Mouse (Mus musculus): ENCODE data around the gene Tgds.
"Not testable (repeated sequence)": the region's sequence is repeated elsewhere in the genome, so short reads cannot be mapped to it uniquely, and the experiment has no call there.

The Tgds gene

DNA sequence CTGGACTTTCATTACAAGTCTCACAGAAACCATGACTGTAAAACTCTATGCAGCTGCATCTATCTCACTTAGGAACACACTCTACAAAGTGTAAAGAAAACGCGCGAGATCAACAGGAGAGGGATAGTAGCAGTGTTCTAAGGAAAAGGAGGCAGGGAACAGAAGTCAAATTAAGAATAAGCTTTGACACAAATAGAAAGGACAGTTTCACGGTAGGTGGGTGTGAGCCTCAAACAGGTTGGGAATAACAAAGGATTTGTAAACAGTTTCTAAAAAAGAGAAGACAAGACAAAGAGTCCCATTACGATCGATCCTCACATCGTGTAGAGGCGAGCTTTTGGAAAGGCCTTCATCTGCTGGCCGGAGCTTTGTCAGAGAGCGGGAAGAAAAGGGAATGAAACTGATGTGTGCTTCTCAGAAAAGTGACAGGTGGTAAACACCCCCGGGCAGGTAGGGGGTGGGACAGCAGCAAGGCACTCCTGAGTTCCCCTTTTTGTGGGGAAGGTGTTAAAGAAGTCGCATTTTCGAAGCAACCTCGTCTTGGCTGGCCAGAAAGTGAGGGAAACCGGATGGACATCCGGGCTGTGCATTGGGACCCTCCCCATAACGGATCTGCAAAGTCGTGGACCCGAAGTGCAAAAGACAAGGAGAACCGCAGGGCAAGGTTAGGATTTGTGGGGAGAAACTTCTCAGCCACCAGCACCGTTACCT, 469 bp downstream of the Tgds start:
- no peak for DNase-seq

DNA sequence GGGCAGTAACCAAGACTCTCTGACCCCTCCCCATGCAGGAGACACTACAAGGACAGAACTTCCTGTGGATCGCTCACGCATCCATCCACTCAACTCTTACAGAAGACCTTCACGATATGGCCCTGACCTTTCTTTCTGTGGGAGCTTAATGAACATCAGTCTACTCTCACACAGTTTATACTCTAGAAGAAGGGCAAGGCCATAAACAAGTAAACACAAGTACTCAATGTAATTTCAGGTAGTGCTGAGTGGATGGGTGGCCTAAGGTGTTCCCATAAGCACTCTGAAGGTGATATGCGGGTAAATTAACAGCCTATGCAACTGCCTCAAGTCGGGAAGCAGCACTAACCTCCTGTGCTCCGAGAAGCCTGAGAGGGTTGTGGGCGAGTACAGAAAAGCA, 1.1 kb downstream of the Tgds start:
- peak; percentile 74 for DNase-seq

DNA sequence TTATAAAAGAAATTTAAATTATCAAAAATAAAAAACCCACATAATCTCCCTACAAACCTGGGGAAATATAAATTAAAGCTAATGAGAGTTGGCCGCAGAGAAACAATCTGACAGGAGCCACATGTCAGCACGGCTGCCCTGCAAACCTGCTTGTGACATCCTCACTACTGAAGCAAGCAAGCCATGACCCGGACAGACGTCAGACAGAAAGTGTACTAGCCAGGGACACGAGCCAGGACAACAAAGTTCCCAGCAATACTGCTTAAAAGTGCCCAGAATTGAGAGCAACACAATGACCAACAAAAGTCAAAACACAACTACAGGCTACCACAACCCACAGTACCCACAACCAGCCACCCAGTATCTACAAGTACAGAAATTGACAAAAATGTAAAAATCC, 6.3 kb downstream of the Tgds start:
- DNase-seq: peak; percentile 18

DNA sequence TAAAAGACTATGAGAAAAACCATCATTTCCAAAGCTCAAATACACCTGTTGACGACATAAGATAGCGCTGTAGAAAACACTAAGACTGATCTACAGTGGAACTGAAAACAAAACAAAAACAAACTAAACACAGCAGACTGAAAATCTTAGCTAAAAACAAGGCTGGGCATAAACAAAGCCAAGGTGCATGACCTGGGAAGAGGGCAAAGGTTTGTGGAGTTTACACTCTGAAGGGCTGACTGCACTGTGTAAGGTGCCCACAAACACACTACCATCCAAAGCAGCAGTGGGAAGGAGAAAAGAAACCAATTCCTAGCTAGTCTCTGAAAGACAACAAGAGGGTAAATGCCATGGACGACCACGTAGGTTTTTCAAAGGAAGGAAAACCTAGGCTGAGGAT, 7.8 kb downstream of the Tgds start:
- DNase-seq: peak; percentile 15

DNA sequence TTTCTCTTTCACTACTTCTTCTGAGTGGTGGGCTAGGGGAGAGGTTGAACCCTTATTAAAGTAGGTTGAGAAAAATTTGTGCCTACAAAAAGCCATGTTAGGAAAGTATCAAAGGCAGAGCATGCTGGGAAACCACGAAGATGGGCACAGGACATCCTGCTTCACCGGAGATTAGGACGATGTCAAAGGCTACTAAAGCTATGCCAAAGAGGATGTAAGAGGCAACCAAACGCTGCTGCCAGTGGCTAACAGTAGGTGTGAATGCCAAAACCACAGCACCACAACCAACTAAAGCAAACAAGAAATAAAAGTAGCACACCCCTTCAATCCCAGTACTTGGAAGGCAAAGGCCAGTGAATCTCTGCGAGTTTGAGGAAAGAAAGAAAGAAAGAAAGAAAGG, 8.4 kb downstream of the Tgds start:
- DNase-seq: peak; percentile 39

DNA sequence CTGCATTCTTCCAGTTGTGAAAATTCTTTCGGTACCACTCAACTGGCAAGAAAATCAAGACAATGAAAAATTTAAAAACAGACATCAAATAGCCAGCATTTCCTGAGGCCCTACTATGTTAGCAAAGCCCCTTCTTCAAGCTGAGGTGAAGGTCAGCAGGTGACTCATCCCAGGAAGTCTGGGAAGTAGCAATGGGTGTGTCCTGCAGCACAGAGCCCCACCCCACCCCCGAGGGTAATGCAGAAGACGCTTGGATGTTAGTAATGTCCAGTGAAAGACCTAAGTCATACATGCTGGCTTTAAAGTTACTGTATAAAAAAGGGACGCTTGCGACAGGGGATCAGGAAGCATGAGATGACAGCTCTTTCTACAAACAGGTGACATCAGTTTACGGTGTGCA, 19.4 kb downstream of the Tgds start:
- DNase-seq: no peak

DNA sequence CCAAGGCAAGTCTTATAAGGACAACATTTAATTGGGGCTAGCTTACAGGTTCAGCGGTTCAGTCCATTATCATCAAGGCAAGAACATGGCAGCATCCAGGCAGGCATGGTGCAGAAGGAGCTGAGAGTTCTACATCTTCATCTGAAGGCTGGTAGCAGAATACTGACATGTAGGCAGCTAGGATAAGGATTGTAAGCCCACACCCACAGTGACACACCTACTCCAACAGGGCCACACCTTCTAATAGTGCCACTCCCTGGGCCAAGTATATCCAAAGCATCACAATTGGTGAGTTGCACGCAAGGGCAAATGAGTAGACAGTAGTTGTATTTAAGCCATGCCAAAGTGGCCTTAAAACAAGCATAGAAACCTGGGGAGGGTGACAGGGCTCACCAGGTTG, 25.1 kb downstream of the Tgds start:
- DNase-seq: not testable (repeated sequence)

DNA sequence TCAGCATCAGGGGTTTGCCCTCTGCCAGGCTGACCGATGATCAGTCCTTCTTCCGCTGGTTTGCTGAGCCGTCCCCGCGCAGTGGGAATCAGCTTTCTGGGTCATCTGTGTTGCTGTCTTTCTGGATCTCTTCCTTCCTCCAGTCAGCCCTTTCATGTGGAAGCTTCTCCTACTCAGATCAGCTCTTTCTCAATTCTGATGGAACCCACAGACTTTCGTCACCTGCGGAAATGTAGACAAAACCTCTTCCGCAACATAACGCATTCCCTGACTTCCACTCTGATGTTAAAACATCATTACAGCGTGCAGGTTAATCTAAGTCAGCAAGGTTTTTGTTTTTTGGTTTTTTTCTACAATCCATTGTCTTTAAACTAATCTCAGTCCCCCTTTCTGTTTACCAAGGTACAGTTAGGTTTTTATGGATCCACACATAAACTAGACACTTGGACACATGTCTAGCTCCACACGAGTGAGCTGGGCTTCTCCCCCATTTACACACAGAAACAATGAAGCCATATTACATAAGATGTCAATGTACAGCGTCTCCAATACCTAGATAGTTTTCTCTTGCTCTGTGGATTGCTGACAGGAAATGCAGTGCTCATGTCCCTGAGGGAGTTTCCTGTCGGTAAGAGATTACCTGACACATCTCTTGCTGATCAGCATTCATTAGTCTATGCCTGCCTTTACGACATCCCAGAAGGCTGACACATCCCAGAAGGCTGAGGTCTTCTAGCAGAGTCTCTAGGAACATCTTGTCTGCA, 31.1 kb downstream of the Tgds start:
- DNase-seq: no peak

- no peak for DNase-seq
These were observed 34.3 kb downstream of the Tgds start for GRCm38 (mm10) chr14:118098265-118098664.

DNA sequence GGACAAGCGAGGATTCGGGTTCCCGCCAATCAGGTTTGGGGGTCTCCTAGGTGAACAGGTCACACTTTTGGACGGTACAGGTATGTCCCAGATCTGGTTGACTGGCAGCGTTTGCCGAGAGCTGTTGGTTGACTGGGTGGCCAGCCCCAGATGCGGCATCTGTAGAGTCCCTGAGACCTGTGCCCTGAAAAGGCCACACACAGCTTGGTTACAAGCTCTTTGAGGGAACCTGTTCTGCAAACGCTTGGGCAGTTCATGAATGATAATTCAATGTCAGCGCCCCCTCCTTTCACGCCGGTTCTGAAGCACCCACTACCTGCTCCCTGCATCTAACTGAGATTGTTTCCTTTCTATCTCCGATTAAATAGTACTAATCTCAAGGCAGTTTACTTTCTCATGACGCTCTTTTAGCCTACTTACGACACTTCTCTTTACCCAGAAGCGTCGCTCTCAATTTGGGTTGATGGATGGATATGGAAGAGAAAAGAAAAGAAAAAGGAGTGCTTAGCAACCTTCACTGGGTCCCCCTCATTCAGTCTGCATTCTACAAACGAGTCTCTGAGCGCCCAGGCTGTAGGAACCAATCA, 42.7 kb downstream of the Tgds start:
- DNase-seq: no peak

DNA sequence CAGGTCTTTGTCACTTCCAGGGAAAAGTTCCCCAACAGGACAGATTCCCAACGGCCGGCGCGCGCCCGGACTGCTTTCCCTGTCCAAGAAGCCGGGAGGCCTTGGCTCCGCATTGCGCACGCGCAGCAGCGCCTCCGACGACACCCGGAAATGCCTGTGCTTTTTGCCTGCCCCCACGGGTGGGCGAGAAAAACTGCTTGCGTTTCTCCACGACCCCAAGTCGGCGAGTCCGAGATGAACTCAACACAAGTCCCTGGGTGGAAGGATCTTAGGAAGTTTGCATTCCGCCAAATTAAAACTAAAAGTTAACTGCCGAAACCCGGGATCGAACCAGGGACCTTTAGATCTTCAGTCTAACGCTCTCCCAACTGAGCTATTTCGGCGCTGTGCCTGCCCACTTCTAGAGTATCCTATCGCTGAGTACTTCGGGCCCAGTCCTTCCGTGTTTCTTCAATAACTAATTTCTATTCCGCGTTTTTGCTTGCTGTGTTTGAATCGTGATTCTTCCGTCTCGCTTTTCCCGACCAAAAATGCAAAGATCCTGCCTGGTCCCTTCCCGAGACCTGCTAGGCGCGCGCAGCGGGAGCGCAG, 43.2 kb downstream of the Tgds start:
- peak; percentile 99 for DNase-seq

- peak; percentile 71 for DNase-seq
These were observed 43.9 kb downstream of the Tgds start for GRCm38 (mm10) chr14:118088437-118089207.

- peak; percentile 53 for DNase-seq
These were observed 46.1 kb downstream of the Tgds start for GRCm38 (mm10) chr14:118086271-118087035.

DNA sequence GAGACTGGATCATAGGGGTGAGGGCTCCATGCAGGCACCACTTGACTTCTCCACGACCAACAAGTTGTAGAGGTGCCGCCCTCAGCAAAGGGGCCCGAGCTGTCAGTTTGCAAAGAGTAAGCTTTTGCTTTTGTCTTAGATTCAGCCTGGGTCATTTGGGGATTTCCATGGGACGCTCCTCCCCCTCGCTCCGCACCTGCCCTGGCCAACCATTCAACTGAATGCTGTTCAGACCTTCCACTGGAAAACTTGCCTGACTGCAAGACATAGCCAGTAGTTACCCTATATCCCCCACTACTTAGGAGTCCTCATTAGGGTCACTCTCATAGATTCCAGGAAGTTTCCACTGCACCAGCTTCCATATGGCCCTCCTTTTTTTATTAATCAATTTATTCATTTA, 48.7 kb downstream of the Tgds start:
- DNase-seq: no peak

GRCm38 (mm10) chr14:118080606-118081005, 51.9 kb downstream of the Tgds start:
- DNase-seq: no peak

- DNase-seq: peak; percentile 91
These were observed 62.5 kb downstream of the Tgds start for GRCm38 (mm10) chr14:118070100-118070499.

DNA sequence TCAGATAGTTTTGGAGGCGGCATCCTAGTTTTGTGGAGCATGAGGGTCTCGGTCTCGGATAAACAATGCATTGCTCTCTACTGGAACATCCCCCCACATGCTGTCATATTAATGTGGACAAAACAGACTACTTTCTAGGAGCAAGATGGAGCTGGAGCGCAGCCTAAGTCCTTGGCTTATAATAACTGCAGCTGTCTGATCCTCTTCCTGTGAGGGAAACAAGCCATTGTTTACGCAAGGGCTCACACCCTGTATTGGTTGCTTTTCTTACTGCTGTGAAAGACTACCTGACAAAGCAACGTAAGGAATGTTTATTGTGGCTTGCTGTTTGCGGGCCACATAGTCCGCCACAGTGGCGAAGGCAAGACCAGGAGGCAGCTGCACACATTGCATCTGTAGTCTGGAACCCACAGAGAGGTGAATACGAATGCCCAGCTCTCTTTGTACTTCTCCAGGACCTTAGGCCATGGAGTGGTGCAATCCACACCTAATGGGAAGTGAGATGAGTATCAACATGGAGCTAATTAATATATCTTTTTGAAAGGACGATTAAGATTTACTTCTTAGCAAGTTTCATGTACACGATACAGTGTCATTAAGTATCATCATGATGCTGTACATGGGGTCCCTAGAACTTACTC, 63.0 kb downstream of the Tgds start:
- peak; percentile 91 for DNase-seq
